8 mouse cellular contexts compared by ENCODE assay signal in the genomic region with DNA sequence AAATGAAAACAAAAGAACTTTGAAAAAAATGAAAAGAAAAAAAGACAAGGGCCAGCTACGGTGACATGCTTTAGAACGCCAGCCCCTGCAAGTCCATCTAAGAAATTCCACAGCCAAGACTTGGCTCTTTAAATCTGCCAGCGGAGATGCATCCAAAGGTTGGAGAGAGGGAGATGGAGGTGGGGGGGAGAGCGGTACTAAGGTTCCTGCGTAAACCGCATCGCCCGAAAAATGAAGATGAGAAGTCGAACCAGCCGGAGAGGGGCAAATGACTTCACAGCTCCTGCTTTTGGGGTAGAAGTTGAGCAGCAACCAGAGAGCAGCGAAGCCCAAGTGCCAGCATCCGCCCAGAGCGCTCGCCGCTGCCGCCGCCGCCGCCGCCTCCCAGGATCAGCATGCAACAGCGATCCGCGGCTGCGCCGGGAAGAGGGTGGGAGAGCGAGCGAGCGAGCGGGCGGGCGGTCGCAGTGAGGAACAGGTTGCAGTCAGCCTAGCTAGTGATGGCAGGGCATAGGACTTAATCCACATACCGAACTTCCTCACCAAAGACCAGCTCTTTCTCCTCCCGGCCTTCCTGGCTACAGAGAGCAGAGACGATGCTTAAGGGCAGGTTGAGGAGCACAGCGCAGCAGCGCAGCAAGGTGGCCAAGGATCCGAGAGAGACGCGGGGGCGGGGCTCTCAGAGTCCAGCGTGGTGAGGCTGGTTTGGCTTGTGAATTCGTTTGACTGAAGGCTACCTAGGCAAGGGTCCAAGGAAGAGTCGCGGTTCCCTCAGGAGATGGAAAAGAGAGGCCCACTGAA.
DNase-seq lines count a peak whose midpoint lies in the region; ATAC-seq and TF ChIP-seq lines count a peak whose summit lies in the region.

No protein-coding gene starts in this region.

- no peak overlapping the region for H3K9ac ChIP-seq in heart, embryonic 11.5 days (ENCODE audit: low read depth, low read length)
- no peak overlapping the region for H3K9ac ChIP-seq in limb, embryonic 14.5 days (ENCODE audit: low read depth, low read length, severe bottlenecking)
- peak overlapping the region; percentile 57 for H3K9ac ChIP-seq in neural tube, embryonic 15.5 days (replicated peaks)

- no peak for ATAC-seq in heart, embryonic 11.5 days (replicated peaks; ENCODE audit: insufficient number of reproducible peaks, low FRiP score, low TSS enrichment)
- peak; percentile 64; the same call in 1 of the 2 replicates for ATAC-seq in limb, embryonic 14.5 days (ENCODE audit: low FRiP score, low read depth)
- peak; percentile 68 for ATAC-seq in neural tube, embryonic 15.5 days (ENCODE audit: low FRiP score)

- H3K4me3 ChIP-seq in heart, embryonic 11.5 days (ENCODE audit: low read depth, low read length): peak overlapping the region; percentile 37
- peak overlapping the region; percentile 81 for H3K4me3 ChIP-seq in cortical plate, adult 2 months (ENCODE audit: insufficient read depth, low read length)
- H3K4me3 ChIP-seq in limb, embryonic 14.5 days (replicated peaks; ENCODE audit: low read length): peak overlapping the region; percentile 33
- H3K4me3 ChIP-seq in neural tube, embryonic 15.5 days (replicated peaks): peak overlapping the region; percentile 55

- WGBS in heart, embryonic 11.5 days (ENCODE audit: insufficient replicate concordance): 2% methylated on average over 44 of the region's 45 CpGs
- under 1% methylated on average over 41 of the region's 45 CpGs for WGBS in limb, embryonic 14.5 days
- WGBS in neural tube, embryonic 15.5 days: under 1% methylated on average over 45 of the region's 45 CpGs

- peaks cover 5% of the 10 kb centered on the region; the same call in 1 of the 2 replicates for H3K4me1 ChIP-seq in heart, embryonic 11.5 days (ENCODE audit: control insufficient read depth, insufficient read depth, low read length)
- H3K4me1 ChIP-seq in cortical plate, adult 2 months (ENCODE audit: control insufficient read depth, insufficient read depth, low read length): peaks cover 2% of the 10 kb centered on the region; the same call in 1 of the 2 replicates
- peaks cover 7% of the 10 kb centered on the region for H3K4me1 ChIP-seq in limb, embryonic 14.5 days (ENCODE audit: control insufficient read depth, insufficient read depth, low read length)
- H3K4me1 ChIP-seq in neural tube, embryonic 15.5 days: peaks cover 47% of the 10 kb centered on the region

- no peak overlapping the region for H3K27ac ChIP-seq in heart, embryonic 11.5 days (ENCODE audit: low read depth, low read length)
- peak overlapping the region; percentile 24 for H3K27ac ChIP-seq in cortical plate, adult 2 months (ENCODE audit: insufficient read depth, low read length)
- H3K27ac ChIP-seq in limb, embryonic 14.5 days (replicated peaks; ENCODE audit: low read depth, low read length): no peak overlapping the region
- H3K27ac ChIP-seq in neural tube, embryonic 15.5 days (replicated peaks): peak overlapping the region; percentile 82

- peak overlapping the region; percentile 74 for H3K4me2 ChIP-seq in heart, embryonic 11.5 days
- peak overlapping the region; percentile 56 for H3K4me2 ChIP-seq in limb, embryonic 14.5 days (replicated peaks; ENCODE audit: low read depth, low read length, severe bottlenecking)
- peak overlapping the region; percentile 80 for H3K4me2 ChIP-seq in neural tube, embryonic 15.5 days

- no peak for DNase-seq in heart, adult 8-10 months (ENCODE audit: low spot score)
- DNase-seq in Muller cell, postnatal 12 days (ENCODE audit: inconsistent ontology term): peak; percentile 52
- DNase-seq in heart, postnatal 4 days: peak; percentile 16
- DNase-seq in limb, embryonic 14.5 days (ENCODE audit: low spot score): no peak
- no peak for DNase-seq in spleen, postnatal 14 days (ENCODE audit: low spot score in 2 of 2)

- H3K36me3 ChIP-seq in heart, embryonic 11.5 days (ENCODE audit: control insufficient read depth, insufficient read depth, low read length): no peaks in the 10 kb centered on the region
- H3K36me3 ChIP-seq in limb, embryonic 14.5 days (ENCODE audit: control insufficient read depth, insufficient read depth, low read length): no peaks in the 10 kb centered on the region
- no peaks in the 10 kb centered on the region for H3K36me3 ChIP-seq in neural tube, embryonic 15.5 days

- no peak for TF ChIP-seq CTCF in cortical plate, adult 2 months (IDR thresholded peaks at IDR 0.05; ENCODE audit: extremely low read depth, insufficient read depth, low read length)

- H3K9me3 ChIP-seq in heart, embryonic 11.5 days (replicated peaks; ENCODE audit: control insufficient read depth, low read length): no peaks in the 10 kb centered on the region
- H3K9me3 ChIP-seq in limb, embryonic 14.5 days (ENCODE audit: control insufficient read depth, low read length): no peaks in the 10 kb centered on the region
- no peaks in the 10 kb centered on the region for H3K9me3 ChIP-seq in neural tube, embryonic 15.5 days (replicated peaks)

- TF ChIP-seq POLR2A in cortical plate, adult 2 months (IDR thresholded peaks at IDR 0.05; ENCODE audit: extremely low read depth, insufficient read depth, low read length): 0 out of 2 replicates have a peak, but pooled peaks have one; percentile 31
- no peak for TF ChIP-seq POLR2A in limb, embryonic 14.5 days (IDR thresholded peaks at IDR 0.05; ENCODE audit: borderline replicate concordance, extremely low read depth, insufficient read depth, insufficient read length)

- peaks cover 70% of the 10 kb centered on the region for H3K27me3 ChIP-seq in heart, embryonic 11.5 days (ENCODE audit: control insufficient read depth, insufficient read depth, low read length)
- H3K27me3 ChIP-seq in limb, embryonic 14.5 days (ENCODE audit: control insufficient read depth, insufficient read depth, low read length): peaks cover 59% of the 10 kb centered on the region
- peaks cover 16% of the 10 kb centered on the region for H3K27me3 ChIP-seq in neural tube, embryonic 15.5 days (replicated peaks)

Comparison
In these comparisons a context has a peak if more than half of its experiments do, and no peak if none do; other contexts are left out.
1. DNase-seq: peak in Muller cell, postnatal 12 days (single experiment) and heart, postnatal 4 days (single experiment); none in heart, adult 8-10 months (single experiment), limb, embryonic 14.5 days (single experiment) and spleen, postnatal 14 days (0 of 2).
2. H3K27ac ChIP-seq: peak in cortical plate, adult 2 months (single experiment) and neural tube, embryonic 15.5 days (single experiment); none in heart, embryonic 11.5 days (single experiment) and limb, embryonic 14.5 days (single experiment).
3. Peak in every context shown above with its lines, with median percentiles within 50 percentile points of each other: H3K4me2 ChIP-seq and H3K4me3 ChIP-seq.